Mouse (Mus musculus) forebrain, postnatal 0 days (tissue): Measurements from ENCODE around the gene Dmac2. TPM values are rescaled to one million over a fixed set of nuclear protein-coding genes. Genes with fewer than 3 reads are reported as not detected.

Experiments used
- ATAC-seq: fragments of 200-750 bp; cut with Nextera tagmentation; 2 replicates; pipeline ENCODE4 v1.8.0; 2017; ENCODE audit warnings: mild to moderate bottlenecking, moderate library complexity
- DNase-seq: peaks from one replicate; pipeline ENCODE4 v3.0.0-alpha.2; 2015
- H3K27ac ChIP-seq: fragments of 300-500 bp; sonication (generic); 2 replicates; pipeline ENCODE4 v1.5.1; 2014; ENCODE audit warnings: low read depth, mild to moderate bottlenecking, antibody characterized with exemption, low read length, moderate library complexity, mixed read lengths
- H3K27me3 ChIP-seq: fragments of 300-500 bp; sonication (generic); 2 replicates; pipeline ENCODE4 v1.6.1; 2014; ENCODE audit warnings: mild to moderate bottlenecking, low read length, mixed read lengths; ENCODE audit not compliant: insufficient read depth
- H3K36me3 ChIP-seq: fragments of 300-500 bp; sonication (generic); 2 replicates; pipeline ENCODE4 v1.6.1; 2014; ENCODE audit warnings: mild to moderate bottlenecking, moderate library complexity; ENCODE audit not compliant: insufficient read depth
- H3K4me1 ChIP-seq: fragments of 300-500 bp; sonication (generic); 2 replicates; pipeline ENCODE4 v1.6.1; 2014; ENCODE audit warnings: antibody characterized with exemption; ENCODE audit not compliant: insufficient read depth
- H3K4me2 ChIP-seq: fragments of 300-500 bp; sonication (generic); 2 replicates; pipeline ENCODE4 v1.6.1; 2014; ENCODE audit warnings: low read depth, mild to moderate bottlenecking, moderate library complexity
- H3K4me3 ChIP-seq: fragments of 300-500 bp; sonication (generic); 2 replicates; pipeline ENCODE4 v1.5.1; 2014; ENCODE audit warnings: low read depth, low read length, mixed read lengths
- H3K9ac ChIP-seq: fragments of 300-500 bp; sonication (generic); 2 replicates; pipeline ENCODE4 v1.6.1; 2014; ENCODE audit warnings: mild to moderate bottlenecking
- H3K9me3 ChIP-seq: fragments of 300-500 bp; sonication (generic); 2 replicates; pipeline ENCODE4 v1.6.1; 2016; ENCODE audit warnings: low read length
- CTCF ChIP-seq: sonication (generic); IDR thresholded peaks from 2 replicates; pipeline ENCODE4 v1.5.1; 2016; ENCODE audit warnings: antibody characterized with exemption, control low read depth, low read depth
- WGBS: fragments of 180-500 bp; shearing (Covaris S2); extraction: QIAGEN DNeasy Blood & Tissue Kit; methylation state at CpG from one replicate; pipeline ENCODE4 v1.1.7; 2014; 5-methylcytosine and 5-hydroxymethylcytosine counted together
- polyA plus RNA-seq: library from polyadenylated mRNA; unstranded; fragments of >200 nt; fragmentation: Nextera tagmentation; extraction: Ambion mirVana; gene quantifications from 2 replicates; pipeline ENCODE4 v1.2.1, GENCODE M21; 2015
- total RNA-seq: library from RNA; depleted of rRNA; stranded (reverse); fragments of >200 nt; gene quantifications from 2 replicates; pipeline ENCODE4 v1.2.3, GENCODE M21; 2014

The Dmac2 gene
- total and polyA plus RNA-seq, 2 experiments from 2014 or later, result 40.6 to 45.8 TPM

DNA sequence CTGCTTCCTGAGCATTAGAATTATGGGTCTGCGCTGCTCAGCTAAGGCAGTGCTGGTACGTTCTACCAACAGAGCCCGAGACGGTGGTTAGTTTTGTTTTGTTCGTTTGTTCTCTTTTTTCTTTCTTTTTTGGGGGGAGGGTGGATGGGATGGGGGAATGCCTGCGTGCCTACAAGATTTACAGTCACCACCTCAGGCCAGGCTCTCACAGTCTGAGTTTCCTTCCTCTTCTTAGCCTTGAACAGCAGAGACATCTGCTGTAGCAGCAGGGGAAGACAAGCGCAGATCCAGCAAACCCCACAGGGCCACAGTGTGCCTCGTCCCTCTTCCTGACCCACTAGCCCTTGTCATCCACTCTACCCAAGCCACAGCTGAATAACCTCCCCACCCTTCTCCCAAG, 32.1 kb downstream of the Dmac2 start:
- Histone ChIP-seq H3K4me3 (no peak overlapping the region), H3K9me3 (no peaks in the 10 kb centered on the region), H3K27ac (no peak overlapping the region), H3K27me3 (no peaks in the 10 kb centered on the region), H3K4me1 (no peaks in the 10 kb centered on the region), H3K36me3 (peaks cover 3% of the 10 kb centered on the region; the same call in 1 of the 2 replicates), H3K4me2 (no peak overlapping the region), H3K9ac (no peak overlapping the region)
- WGBS, result 92% methylated on average over 8 of the region's 8 CpGs
- DNase-seq, result no peak
- no peak for TF ChIP-seq CTCF
- ATAC-seq, result no peak

- Histone ChIP-seq H3K4me1 (no peaks in the 10 kb centered on the region), H3K4me3 (no peak overlapping the region), H3K36me3 (peaks cover 3% of the 10 kb centered on the region; the same call in 1 of the 2 replicates), H3K9ac (no peak overlapping the region), H3K27me3 (no peaks in the 10 kb centered on the region), H3K9me3 (no peaks in the 10 kb centered on the region), H3K4me2 (no peak overlapping the region), H3K27ac (no peak overlapping the region)
- 96% methylated on average over 12 of the region's 12 CpGs for WGBS
- no peak for ATAC-seq
- no peak for TF ChIP-seq CTCF
- DNase-seq, result no peak
Measured at GRCm38 (mm10) chr7:25652244-25652759, 33.1 kb downstream of the Dmac2 start.

- H3K9ac ChIP-seq, result no peak overlapping the region
- H3K9me3 ChIP-seq, result no peaks in the 10 kb centered on the region
- ATAC-seq (no peak), DNase-seq (no peak)
- H3K4me2 ChIP-seq, result no peak overlapping the region
- no peak for TF ChIP-seq CTCF
- WGBS, result 76% methylated on average over 11 of the region's 11 CpGs
- H3K27ac ChIP-seq, result no peak overlapping the region
- H3K36me3 ChIP-seq, result peaks cover 3% of the 10 kb centered on the region; the same call in 1 of the 2 replicates
- H3K4me3 ChIP-seq, result no peak overlapping the region
- H3K4me1 ChIP-seq, result peaks cover 9% of the 10 kb centered on the region
- H3K27me3 ChIP-seq, result no peaks in the 10 kb centered on the region
Measured at GRCm38 (mm10) chr7:25655601-25656428, 36.6 kb downstream of the Dmac2 start.

DNA sequence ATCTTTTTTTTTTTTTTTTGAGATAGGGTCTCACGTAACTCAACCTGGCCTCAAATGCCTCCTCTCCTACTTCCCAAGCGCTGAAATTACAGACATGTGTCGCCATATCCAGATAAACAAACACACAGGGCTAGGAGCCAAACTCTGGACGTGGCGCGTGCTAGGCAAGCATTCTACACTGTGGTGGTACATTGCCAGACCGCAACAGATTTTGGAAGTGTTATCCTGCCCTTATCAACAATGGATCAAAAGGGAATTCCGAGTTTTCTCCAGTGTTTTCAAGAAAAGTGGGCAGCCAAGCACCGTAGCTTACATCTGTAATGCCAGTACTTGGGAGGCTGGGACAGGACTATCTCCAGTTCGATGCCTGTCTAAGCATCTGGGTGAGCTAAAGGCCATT, 38.6 kb downstream of the Dmac2 start:
- Histone ChIP-seq H3K27ac (no peak overlapping the region), H3K9ac (peak overlapping the region; percentile 63), H3K4me3 (peak overlapping the region; percentile 70), H3K36me3 (peaks cover 3% of the 10 kb centered on the region; the same call in 1 of the 2 replicates), H3K4me1 (peaks cover 9% of the 10 kb centered on the region), H3K27me3 (no peaks in the 10 kb centered on the region), H3K9me3 (no peaks in the 10 kb centered on the region), H3K4me2 (peak overlapping the region; percentile 53)
- TF ChIP-seq CTCF, result no peak
- WGBS, result 30% methylated on average over 10 of the region's 10 CpGs
- no peak for DNase-seq
- no peak for ATAC-seq

- Histone ChIP-seq H3K27ac (peak within 1 kb of the TSS; percentile 70), H3K9me3 (no peaks in the 10 kb centered on the region), H3K4me1 (peaks cover 9% of the 10 kb centered on the region), H3K36me3 (peaks cover 3% of the 10 kb centered on the region; the same call in 1 of the 2 replicates), H3K4me3 (peak within 1 kb of the TSS; percentile 70), H3K9ac (peak within 1 kb of the TSS; percentile 63), H3K27me3 (no peaks in the 10 kb centered on the region), H3K4me2 (peak within 1 kb of the TSS; percentile 53)
- ATAC-seq, result peak; percentile 99
- TF ChIP-seq CTCF, result no peak
- DNase-seq, result peak; percentile 100
- WGBS, result under 1% methylated on average over 50 of the region's 50 CpGs
Measured at GRCm38 (mm10) chr7:25658657-25659472, 39.7 kb downstream of the Dmac2 start, which contains the start of the genes Bckdha and Exosc5. TSS of gene Bckdha (minus strand) at chr7:25658981. TSS of gene Exosc5 (plus strand) at chr7:25659164.

- H3K4me3 ChIP-seq, result no peak overlapping the region
- no peaks in the 10 kb centered on the region for H3K4me1 ChIP-seq
- 95% methylated on average over 8 of the region's 8 CpGs for WGBS
- H3K27me3 ChIP-seq, result no peaks in the 10 kb centered on the region
- no peak overlapping the region for H3K4me2 ChIP-seq
- DNase-seq (no peak), ATAC-seq (no peak)
- no peak overlapping the region for H3K27ac ChIP-seq
- TF ChIP-seq CTCF, result no peak
- peaks cover 22% of the 10 kb centered on the region for H3K36me3 ChIP-seq
- H3K9me3 ChIP-seq, result no peaks in the 10 kb centered on the region
- no peak overlapping the region for H3K9ac ChIP-seq
Measured at GRCm38 (mm10) chr7:25666381-25666780, 47.2 kb downstream of the Dmac2 start.
